Mouse (Mus musculus): Measurements from ENCODE around the gene Slc8a3. TPM values are rescaled to one million over a fixed set of nuclear protein-coding genes. Genes with fewer than 3 reads are reported as not detected.
"Not testable (repeated sequence)": the region's sequence is repeated elsewhere in the genome, so short reads cannot be mapped to it uniquely, and the experiment has no call there.

Gene Slc8a3
- polyA plus RNA-seq (2015; fragmentation: Nextera tagmentation; extraction: Ambion mirVana) = 0.27 and 0.42 TPM in 2 replicates

- Histone ChIP-seq H3K9me3 (ENCODE audit: low read length) (no peaks in the 10 kb centered on the region), H3K9ac (replicated peaks; ENCODE audit: low read length) (peak within 1 kb of the TSS; percentile 68), H3K27me3 (ENCODE audit: insufficient read depth, low read length) (peaks cover 21% of the 10 kb centered on the region), H3K4me3 (ENCODE audit: low read length) (peak within 1 kb of the TSS; percentile 59), H3K4me1 (ENCODE audit: insufficient read depth, low read length) (peaks cover 12% of the 10 kb centered on the region; the same call in 1 of the 2 replicates), H3K4me2 (replicated peaks; ENCODE audit: low read depth, low read length) (peak within 1 kb of the TSS; percentile 98), H3K27ac (ENCODE audit: low read length) (no peak within 1 kb of the TSS), H3K36me3 (ENCODE audit: insufficient read depth, low read length) (no peaks in the 10 kb centered on the region)
- peak; percentile 77 for ATAC-seq (ENCODE audit: low FRiP score, low TSS enrichment)
- WGBS = under 1% methylated on average over 44 of the region's 47 CpGs
Observed at GRCm38 (mm10) chr12:81332875-81333421, at the start of gene Slc8a3. Gene Slc8a3, minus strand, starts transcription at chr12:81333180.

GRCm38 (mm10) chr12:81379364-81379763 is 46.4 kb upstream of the Slc8a3 start, which contains the start of gene Gm4787:
Gene Gm4787, minus strand, starts transcription at chr12:81379464.
- not testable (repeated sequence) for H3K36me3 ChIP-seq (ENCODE audit: insufficient read depth, low read length); H3K9me3 ChIP-seq (ENCODE audit: low read length); H3K4me2 ChIP-seq (replicated peaks; ENCODE audit: low read depth, low read length); H3K4me3 ChIP-seq (ENCODE audit: low read length); H3K4me1 ChIP-seq (ENCODE audit: insufficient read depth, low read length); H3K27me3 ChIP-seq (ENCODE audit: insufficient read depth, low read length); H3K27ac ChIP-seq (ENCODE audit: low read length); H3K9ac ChIP-seq (replicated peaks; ENCODE audit: low read length); ATAC-seq (ENCODE audit: low FRiP score, low TSS enrichment)
- WGBS = 67% methylated on average over 1 of the region's 1 CpGs

GRCm38 (mm10) chr12:81333841-81334240 is 861 bp upstream of the Slc8a3 start:
- Histone ChIP-seq H3K4me2 (replicated peaks; ENCODE audit: low read depth, low read length) (no peak overlapping the region), H3K4me3 (ENCODE audit: low read length) (peak overlapping the region; percentile 59; the same call in 1 of the 2 replicates), H3K27me3 (ENCODE audit: insufficient read depth, low read length) (peaks cover 21% of the 10 kb centered on the region)

GRCm38 (mm10) chr12:81331937-81332874 is 774 bp downstream of the Slc8a3 start:
- H3K9me3 ChIP-seq (ENCODE audit: low read length) = no peaks in the 10 kb centered on the region
- peaks cover 12% of the 10 kb centered on the region; the same call in 1 of the 2 replicates for H3K4me1 ChIP-seq (ENCODE audit: insufficient read depth, low read length)
- peak overlapping the region; percentile 68 for H3K9ac ChIP-seq (replicated peaks; ENCODE audit: low read length)
- peak overlapping the region; percentile 59 for H3K4me3 ChIP-seq (ENCODE audit: low read length)
- H3K4me2 ChIP-seq (replicated peaks; ENCODE audit: low read depth, low read length) = peak overlapping the region; percentile 98
- 2% methylated on average over 52 of the region's 54 CpGs for WGBS
- H3K36me3 ChIP-seq (ENCODE audit: insufficient read depth, low read length) = no peaks in the 10 kb centered on the region
- H3K27me3 ChIP-seq (ENCODE audit: insufficient read depth, low read length) = peaks cover 21% of the 10 kb centered on the region
- ATAC-seq (ENCODE audit: low FRiP score, low TSS enrichment) = peak; percentile 62; the same call in 1 of the 2 replicates
- no peak overlapping the region for H3K27ac ChIP-seq (ENCODE audit: low read length)

More at GRCm38 (mm10) chr12:81333841-81334240, 861 bp upstream of the Slc8a3 start:
- ATAC-seq (ENCODE audit: low FRiP score, low TSS enrichment) = no peak
- Histone ChIP-seq H3K9me3 (ENCODE audit: low read length) (no peaks in the 10 kb centered on the region), H3K4me1 (ENCODE audit: insufficient read depth, low read length) (peaks cover 12% of the 10 kb centered on the region; the same call in 1 of the 2 replicates), H3K27ac (ENCODE audit: low read length) (no peak overlapping the region), H3K9ac (replicated peaks; ENCODE audit: low read length) (no peak overlapping the region), H3K36me3 (ENCODE audit: insufficient read depth, low read length) (no peaks in the 10 kb centered on the region)
- 57% methylated on average over 5 of the region's 5 CpGs for WGBS

GRCm38 (mm10) chr12:81331046-81331638 is 1.8 kb downstream of the Slc8a3 start:
- no peak overlapping the region for H3K4me3 ChIP-seq (ENCODE audit: low read length)
- no peak overlapping the region for H3K9ac ChIP-seq (replicated peaks; ENCODE audit: low read length)
- no peaks in the 10 kb centered on the region for H3K36me3 ChIP-seq (ENCODE audit: insufficient read depth, low read length)
- 48% methylated on average over 5 of the region's 5 CpGs for WGBS
- ATAC-seq (ENCODE audit: low FRiP score, low TSS enrichment) = no peak
- no peak overlapping the region for H3K4me2 ChIP-seq (replicated peaks; ENCODE audit: low read depth, low read length)
- peaks cover 12% of the 10 kb centered on the region; the same call in 1 of the 2 replicates for H3K4me1 ChIP-seq (ENCODE audit: insufficient read depth, low read length)
- no peak overlapping the region for H3K27ac ChIP-seq (ENCODE audit: low read length)
- no peaks in the 10 kb centered on the region for H3K9me3 ChIP-seq (ENCODE audit: low read length)
- peaks cover 21% of the 10 kb centered on the region for H3K27me3 ChIP-seq (ENCODE audit: insufficient read depth, low read length)

GRCm38 (mm10) chr12:81324991-81325390 is 8.0 kb downstream of the Slc8a3 start:
- Histone ChIP-seq H3K27me3 (ENCODE audit: insufficient read depth, low read length) (no peaks in the 10 kb centered on the region), H3K36me3 (ENCODE audit: insufficient read depth, low read length) (no peaks in the 10 kb centered on the region), H3K9ac (replicated peaks; ENCODE audit: low read length) (no peak overlapping the region), H3K9me3 (ENCODE audit: low read length) (no peaks in the 10 kb centered on the region), H3K4me1 (ENCODE audit: insufficient read depth, low read length) (no peaks in the 10 kb centered on the region), H3K4me2 (replicated peaks; ENCODE audit: low read depth, low read length) (no peak overlapping the region), H3K4me3 (ENCODE audit: low read length) (no peak overlapping the region), H3K27ac (ENCODE audit: low read length) (no peak overlapping the region)
- 83% methylated on average over 3 of the region's 3 CpGs for WGBS
- no peak for ATAC-seq (ENCODE audit: low FRiP score, low TSS enrichment)

GRCm38 (mm10) chr12:81324116-81324515 is 8.9 kb downstream of the Slc8a3 start:
- H3K27me3 ChIP-seq (ENCODE audit: insufficient read depth, low read length) = no peaks in the 10 kb centered on the region
- WGBS = 94% methylated on average over 3 of the region's 3 CpGs
- no peak for ATAC-seq (ENCODE audit: low FRiP score, low TSS enrichment)
- no peaks in the 10 kb centered on the region for H3K4me1 ChIP-seq (ENCODE audit: insufficient read depth, low read length)
- H3K9ac ChIP-seq (replicated peaks; ENCODE audit: low read length) = no peak overlapping the region
- no peak overlapping the region for H3K4me3 ChIP-seq (ENCODE audit: low read length)
- H3K4me2 ChIP-seq (replicated peaks; ENCODE audit: low read depth, low read length) = no peak overlapping the region
- H3K9me3 ChIP-seq (ENCODE audit: low read length) = no peaks in the 10 kb centered on the region
- no peak overlapping the region for H3K27ac ChIP-seq (ENCODE audit: low read length)
- H3K36me3 ChIP-seq (ENCODE audit: insufficient read depth, low read length) = no peaks in the 10 kb centered on the region

GRCm38 (mm10) chr12:81321021-81321420 is 12.0 kb downstream of the Slc8a3 start:
- H3K27ac ChIP-seq (ENCODE audit: low read length) = no peak overlapping the region
- 78% methylated on average over 1 of the region's 1 CpGs for WGBS
- no peaks in the 10 kb centered on the region for H3K27me3 ChIP-seq (ENCODE audit: insufficient read depth, low read length)

GRCm38 (mm10) chr12:81317811-81318210 is 15.2 kb downstream of the Slc8a3 start:
- Histone ChIP-seq H3K4me3 (ENCODE audit: low read length) (no peak overlapping the region), H3K9me3 (ENCODE audit: low read length) (no peaks in the 10 kb centered on the region), H3K4me2 (replicated peaks; ENCODE audit: low read depth, low read length) (no peak overlapping the region), H3K27ac (ENCODE audit: low read length) (no peak overlapping the region), H3K36me3 (ENCODE audit: insufficient read depth, low read length) (no peaks in the 10 kb centered on the region), H3K9ac (replicated peaks; ENCODE audit: low read length) (no peak overlapping the region), H3K27me3 (ENCODE audit: insufficient read depth, low read length) (no peaks in the 10 kb centered on the region), H3K4me1 (ENCODE audit: insufficient read depth, low read length) (no peaks in the 10 kb centered on the region)
- ATAC-seq (ENCODE audit: low FRiP score, low TSS enrichment) = no peak
- WGBS = 59% methylated on average over 2 of the region's 2 CpGs

More at GRCm38 (mm10) chr12:81321021-81321420, 12.0 kb downstream of the Slc8a3 start:
- no peaks in the 10 kb centered on the region for H3K36me3 ChIP-seq (ENCODE audit: insufficient read depth, low read length)
- H3K9ac ChIP-seq (replicated peaks; ENCODE audit: low read length) = no peak overlapping the region
- H3K4me3 ChIP-seq (ENCODE audit: low read length) = no peak overlapping the region
- H3K4me1 ChIP-seq (ENCODE audit: insufficient read depth, low read length) = no peaks in the 10 kb centered on the region
- no peak overlapping the region for H3K4me2 ChIP-seq (replicated peaks; ENCODE audit: low read depth, low read length)
- no peaks in the 10 kb centered on the region for H3K9me3 ChIP-seq (ENCODE audit: low read length)
- no peak for ATAC-seq (ENCODE audit: low FRiP score, low TSS enrichment)

All from kidney, embryonic 16.5 days (tissue).